Mouse (Mus musculus) cerebellum, adult 8-10 months (tissue): ENCODE results near the gene Agtpbp1.
"Not testable (repeated sequence)": the region's sequence is repeated elsewhere in the genome, so short reads cannot be mapped to it uniquely, and the experiment has no call there.

Source experiments
- DNase-seq: peaks from one replicate; pipeline ENCODE4 v3.0.0; 2022

Agtpbp1 gene

DNA sequence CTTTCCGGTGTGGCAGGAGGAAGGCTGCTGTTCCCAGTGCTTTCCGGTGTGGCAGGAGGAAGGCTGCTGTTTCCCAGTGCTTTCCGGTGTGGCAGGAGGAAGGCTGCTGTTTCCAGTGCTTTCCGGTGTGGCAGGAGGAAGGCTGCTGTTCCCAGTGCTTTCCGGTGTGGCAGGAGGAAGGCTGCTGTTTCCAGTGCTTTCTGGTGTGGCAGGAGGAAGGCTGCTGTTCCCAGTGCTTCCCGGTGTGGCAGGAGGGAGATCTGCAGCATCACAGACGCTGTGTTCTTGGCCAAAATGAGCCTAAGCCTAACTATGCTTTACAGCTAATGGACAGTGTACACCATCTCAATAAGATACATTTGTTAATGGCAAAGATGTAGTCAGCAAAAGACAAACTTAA, 107.1 kb downstream of the Agtpbp1 start:
- not testable (repeated sequence) for DNase-seq

DNA sequence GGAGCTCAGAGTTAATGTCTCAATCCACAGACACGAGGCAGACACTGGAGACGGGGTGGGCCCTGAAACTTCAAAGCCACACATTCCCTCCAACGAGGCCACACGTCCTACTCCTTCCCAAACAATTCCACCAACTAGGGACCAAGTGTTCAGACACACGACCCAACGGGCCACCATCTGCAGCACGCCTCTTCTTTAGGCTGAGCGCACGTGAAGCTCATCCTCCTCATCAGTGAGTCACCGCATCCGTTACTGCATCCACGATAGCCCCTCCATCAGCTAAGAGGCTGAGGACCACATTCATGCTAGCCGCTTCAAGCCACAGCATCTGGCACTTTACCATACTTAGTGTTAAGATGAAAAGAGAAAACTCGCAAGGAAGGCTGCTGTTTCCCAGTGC, 107.6 kb downstream of the Agtpbp1 start:
- no peak for DNase-seq

DNA sequence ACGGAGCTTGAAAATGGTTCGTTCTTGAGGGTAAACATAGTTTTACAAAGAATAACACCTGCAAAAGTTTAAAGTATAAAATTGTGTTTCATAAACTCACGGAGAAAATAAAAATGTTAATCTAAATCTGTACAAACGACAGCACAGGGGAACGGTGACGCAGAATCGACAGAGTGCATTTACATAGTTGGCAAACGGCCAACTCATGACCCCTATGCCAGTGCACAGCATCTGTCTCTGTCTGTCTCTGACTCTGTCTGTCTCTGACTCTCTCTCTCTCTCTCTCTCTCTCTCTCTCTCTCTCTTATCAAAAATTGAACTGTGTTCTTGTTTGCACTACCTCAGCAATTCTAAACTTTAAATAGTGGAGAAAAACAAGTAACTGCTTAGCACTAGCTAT, 110.1 kb downstream of the Agtpbp1 start:
- no peak for DNase-seq

DNA sequence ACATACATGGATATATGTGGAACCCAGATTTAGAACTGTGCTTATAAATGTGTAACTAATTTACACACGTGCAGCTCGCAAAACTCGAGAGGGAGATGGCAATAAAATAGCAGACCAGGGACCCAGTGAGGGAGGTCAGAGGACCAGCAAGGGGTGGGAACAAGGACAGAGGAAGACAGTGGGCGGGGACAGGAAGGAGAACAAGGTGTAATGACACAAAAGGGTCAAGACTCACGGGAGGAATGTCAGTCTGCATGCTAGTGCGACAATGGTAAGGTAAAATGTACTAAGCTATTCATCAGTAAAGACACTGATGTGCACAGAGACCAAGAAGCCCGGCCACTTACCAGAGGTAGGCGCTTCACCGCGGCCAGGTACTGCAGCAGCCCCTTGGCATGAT, 111.7 kb downstream of the Agtpbp1 start:
- no peak for DNase-seq

DNA sequence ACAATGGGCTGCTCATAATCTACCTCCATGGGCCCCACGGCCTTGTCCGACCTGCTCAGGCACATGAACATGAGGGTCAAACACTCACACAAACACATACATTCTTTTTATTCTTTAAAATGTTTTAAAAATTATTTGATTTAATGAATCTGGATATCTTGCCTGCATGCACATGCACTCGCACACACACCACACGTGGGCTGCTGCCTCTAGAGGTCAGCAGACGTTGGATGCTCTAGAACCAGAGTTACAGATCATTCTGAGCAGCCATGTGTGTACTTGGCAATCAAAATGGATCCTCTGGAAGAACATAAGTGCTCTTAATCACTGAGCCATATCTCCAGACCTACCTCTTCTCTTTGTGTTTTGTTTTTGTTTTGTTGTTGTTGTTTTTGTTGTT, 112.8 kb downstream of the Agtpbp1 start:
- no peak for DNase-seq

DNA sequence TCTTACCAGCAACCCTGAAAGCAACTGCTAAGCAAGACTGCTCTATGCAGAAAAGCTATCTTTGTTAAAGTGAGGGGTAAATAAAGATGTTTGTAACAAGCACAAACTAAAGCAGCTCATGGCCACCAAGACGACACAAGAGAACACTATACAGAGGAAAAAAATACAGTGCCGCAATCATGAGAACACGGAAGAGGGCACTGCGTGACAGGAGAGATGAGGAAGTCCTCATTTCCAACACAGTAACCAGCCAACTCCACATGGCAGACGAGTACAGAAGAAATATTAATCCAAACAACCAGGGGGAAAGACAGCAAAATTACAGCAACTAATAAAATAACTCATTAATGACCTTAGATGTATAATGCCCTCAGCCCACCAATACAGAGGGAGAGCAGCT, 115.3 kb downstream of the Agtpbp1 start:
- DNase-seq, result no peak

DNA sequence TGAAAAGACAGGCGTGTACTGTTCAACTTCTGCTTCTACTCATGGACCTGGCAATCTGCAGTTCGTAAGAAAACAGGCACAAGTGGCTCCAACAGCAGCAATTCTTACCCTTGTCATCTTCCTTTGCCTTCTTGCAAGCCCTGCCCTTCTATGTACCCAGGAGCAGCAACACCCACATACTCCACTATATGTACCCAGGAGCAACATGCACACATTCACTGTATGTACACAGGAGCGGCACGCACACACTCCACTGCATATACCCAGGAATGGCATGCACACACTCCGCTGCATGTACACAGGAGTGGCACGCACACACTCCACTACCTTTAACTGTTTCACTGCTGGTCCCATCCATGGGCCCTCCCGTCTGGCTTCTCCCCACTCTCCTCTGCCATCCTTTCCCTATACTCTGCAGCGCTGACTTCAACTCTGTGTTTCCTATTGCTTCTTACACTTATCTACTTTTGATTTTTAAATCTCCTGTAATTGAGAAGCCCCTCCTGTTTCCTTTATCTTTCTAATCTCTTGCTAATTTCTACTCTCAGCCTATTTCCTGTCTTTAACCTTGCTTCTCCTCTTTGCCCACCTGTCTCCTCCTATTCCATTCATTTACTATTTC, 116.7 kb downstream of the Agtpbp1 start:
- DNase-seq, result no peak

DNA sequence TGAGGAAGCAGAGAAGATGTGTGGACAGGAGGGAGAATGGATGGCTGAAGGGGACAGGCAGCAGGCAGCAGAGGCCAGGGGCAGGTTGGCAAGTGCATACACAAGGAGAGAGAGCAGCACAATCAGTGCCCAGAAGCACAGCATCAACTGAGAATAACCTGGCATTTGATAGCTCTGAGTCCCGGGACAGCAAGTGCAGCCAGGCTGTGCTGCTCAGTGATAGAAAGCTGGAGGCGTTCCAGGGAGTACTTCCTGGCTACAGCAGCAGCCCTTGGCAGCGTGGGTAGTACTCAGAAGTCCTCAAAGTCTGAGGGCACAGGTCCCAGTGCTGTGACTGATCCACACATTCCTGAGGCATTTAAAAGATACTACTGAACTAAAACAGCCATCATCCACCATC, 117.4 kb downstream of the Agtpbp1 start:
- peak; percentile 80 for DNase-seq

DNA sequence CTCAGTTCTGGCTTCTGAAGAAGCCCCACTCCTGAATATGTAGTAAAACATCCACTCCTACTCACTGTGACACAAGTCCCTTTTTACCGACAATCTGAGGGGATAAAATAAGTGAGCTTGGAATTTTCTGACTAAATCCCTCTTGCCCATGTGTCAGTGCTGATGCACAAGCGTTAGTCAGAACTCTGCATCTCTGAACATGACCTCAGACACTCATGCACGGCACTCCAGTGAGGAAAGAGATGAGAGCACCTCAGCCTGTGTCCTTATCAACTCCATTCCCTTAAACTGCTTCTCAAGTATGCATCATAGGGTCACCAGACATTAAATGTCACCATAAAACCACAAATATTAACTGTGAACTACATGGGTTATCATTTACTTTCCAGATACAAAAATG, 124.1 kb downstream of the Agtpbp1 start:
- DNase-seq, result no peak

DNA sequence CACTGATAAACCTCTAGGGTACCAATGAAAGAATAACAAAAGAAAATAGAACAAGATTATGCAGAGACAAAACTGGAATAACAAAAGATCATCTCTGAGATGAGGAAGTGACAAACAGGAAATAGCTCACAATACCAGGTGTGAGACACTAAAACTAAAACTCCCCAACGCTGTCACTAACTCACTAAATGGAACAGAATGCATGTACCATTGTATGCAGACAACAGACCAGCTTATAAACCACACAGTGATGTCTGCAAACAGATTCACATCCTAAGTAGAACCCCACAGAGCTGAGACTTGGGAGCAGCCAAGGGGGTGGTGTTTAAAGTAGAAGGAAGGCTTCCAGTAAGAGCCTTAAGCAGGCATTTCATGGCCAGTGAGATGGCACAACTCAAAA, 128.8 kb downstream of the Agtpbp1 start:
- no peak for DNase-seq

DNA sequence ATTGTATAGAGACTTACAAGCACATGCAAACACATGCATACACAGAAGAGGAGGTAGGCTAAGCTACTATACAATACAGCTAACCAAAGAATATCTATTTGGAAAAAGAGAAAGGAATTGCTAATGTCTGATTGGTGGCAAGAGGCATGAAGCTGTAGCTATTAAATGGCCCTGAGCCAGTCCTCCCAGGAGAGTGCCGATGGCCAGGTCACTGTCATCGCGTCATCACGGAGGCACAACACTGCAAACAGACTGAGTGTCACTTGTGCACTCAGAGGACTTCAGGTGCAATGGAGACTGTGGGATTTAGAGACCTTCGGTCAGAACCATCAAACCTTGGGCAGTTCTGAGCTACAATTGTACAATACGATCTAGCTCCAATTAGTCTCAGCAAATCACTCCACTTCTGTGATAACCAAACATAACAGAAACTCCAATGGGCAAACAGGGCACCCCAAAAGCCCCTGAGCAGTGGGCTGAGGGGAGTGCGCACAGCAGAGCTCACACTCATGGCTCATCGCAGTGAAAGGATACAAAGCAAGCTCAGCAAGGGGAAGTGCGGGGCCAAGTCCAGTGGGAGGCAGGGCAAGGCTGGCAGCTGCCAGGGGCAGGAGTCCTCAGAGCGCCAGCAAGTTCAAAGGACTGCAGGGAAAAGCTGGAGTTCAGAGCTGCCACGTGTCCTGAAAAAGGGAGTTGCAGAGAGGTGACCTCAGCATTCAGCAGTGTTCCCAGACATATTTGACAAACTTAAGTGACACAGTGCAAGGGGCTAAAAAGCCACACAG, 130.8 kb downstream of the Agtpbp1 start:
- peak; percentile 35 for DNase-seq

DNA sequence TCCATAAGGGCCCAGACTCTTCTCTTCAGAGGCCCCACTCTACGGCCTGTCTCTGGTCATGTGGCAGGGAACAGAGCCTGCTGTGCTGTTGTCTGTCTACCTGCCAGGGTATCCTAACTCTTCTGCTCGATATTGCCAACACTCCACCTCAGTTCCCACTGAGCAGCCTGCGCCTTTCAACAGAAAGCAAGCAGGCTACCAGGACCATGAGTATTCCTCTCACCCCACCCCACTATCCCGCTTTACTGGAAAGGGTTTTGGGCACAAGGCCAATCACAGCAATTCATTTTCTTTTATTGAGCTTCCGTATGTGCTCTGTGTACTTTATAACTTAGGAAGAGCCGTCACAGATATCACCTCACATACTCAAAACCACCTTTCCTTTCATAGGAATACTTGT, 131.4 kb downstream of the Agtpbp1 start:
- peak; percentile 37 for DNase-seq

DNA sequence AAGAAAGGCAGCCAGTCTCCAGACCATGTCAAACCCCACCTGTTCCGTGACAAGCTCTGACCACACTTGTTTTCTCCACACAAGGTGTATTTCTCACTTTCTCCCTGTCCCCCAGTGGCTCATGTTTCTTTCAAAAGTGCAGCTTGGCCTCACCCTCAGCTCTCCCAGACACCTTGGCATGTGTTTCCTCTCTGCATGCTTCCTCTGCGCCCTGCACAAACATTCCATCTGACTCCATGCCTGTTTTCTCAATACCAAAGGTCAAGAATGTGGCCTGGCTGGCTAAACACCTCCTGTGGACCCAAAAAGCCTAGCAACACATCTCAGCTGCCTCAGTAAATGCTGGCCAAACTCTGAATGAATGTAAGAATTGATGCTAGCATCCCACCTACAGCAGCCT, 132.0 kb downstream of the Agtpbp1 start:
- no peak for DNase-seq

DNA sequence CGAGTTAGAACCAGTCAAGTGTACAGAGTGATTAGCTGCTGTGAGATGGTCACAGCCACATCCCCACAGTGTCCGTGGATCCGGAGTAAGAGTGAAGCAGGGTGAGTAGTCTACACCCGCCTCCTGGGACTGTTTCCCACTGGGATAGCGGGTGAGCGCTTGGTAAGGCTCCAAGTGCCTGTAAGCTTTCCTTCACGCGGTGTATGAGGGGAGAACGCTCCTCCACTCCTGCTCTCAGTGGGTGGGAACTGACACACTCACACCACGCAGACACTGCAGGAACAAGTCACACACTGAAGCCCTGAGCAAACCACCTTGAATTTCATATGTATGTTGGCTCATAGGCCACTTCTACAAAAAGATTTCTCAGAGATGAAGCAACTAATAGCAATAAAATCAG, 134.2 kb downstream of the Agtpbp1 start:
- no peak for DNase-seq

DNA sequence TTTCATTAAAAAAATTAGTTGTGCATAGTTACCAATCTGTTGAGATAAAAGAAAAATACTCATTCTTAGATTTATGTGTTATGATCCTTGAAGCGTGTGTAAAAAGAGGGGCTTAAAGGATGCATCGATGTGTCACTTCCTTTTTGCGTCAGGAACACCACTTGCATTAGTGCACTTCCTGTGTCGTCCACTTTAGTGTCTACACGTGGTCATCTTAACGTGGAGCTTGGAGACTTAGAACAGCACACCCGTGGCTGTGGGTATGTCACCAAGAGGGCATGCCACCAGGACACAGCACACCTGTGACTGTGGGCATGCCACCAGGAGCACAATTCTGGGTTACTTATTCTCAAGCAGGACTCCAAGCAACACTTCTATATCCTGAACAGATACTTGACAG, 137.9 kb downstream of the Agtpbp1 start:
- no peak for DNase-seq

DNA sequence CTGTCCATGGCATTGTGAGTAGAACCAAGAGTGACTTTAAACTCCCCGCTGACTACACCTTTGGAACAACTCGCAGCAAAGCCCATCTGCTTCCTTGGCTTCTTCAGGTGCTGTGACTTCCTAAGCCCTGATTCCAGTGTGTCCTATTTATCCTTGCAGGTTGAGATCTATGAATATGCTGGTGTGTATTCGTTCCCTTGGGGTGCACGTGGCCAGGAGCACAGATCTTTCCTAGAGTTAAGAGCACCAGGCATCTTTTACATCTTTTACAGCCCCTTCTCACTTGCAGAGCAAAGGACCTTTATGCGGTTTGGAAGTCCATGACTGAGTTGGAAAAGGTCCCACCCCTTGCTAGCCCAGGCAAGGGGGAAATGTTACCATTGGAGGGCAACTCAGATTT, 139.8 kb downstream of the Agtpbp1 start:
- DNase-seq, result peak; percentile 51

DNA sequence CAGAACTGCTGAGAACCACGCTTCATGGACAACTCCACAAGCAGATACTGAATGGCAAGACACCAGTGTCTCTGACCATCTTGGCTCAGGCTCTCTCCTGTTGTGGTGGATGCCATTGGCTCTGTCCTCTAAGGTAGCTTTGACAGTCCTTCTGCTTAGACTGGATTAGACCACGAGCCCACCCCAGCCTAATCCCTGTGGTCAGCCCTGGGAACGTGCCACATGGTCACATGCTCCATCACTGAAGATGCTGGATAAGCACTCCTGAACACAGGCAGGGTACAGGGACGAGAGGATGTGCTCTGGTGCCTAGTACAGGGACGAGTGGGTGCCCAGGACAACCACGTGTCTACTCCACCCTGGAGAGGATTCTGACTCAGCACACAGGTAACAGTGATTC, 140.7 kb downstream of the Agtpbp1 start:
- DNase-seq, result peak; percentile 33

DNA sequence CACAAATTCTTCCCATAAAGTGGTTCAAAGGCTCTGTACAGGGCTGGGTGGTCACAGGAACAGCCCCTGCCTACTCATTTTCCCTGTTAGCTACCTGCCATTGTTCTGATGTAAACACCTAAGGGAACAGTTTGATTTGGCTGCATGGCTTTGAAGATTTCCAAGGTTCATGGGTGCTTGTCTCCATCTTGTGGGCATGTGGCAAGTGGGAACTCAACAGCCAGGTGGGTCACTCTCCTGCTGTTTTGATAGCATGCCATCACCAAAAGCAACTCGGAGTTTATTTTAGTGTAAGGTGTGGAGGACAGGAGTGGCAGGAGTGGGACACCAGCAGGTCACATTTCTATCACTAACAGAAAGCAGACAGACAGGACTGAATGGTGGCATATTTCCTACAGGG, 145.3 kb downstream of the Agtpbp1 start:
- DNase-seq, result no peak

DNA sequence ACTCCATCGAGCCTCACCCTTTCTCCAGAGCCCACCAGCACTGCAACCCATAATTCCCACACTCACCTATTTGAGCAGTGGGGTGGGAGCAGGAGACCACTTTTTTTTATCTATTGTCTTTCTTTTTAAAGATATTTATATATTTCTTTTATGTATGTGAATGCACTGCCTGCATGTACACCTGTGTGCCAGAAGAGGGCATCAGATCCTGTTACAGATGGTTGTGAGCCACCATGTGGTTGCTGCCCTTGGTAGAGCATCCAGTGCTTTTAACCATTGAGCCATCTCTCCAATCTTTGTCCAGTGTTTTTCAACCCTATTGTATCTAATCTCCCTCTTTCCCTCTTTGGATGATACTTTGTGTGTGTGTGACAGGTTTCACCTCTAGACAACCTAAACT, 150.5 kb downstream of the Agtpbp1 start:
- DNase-seq, result no peak

DNA sequence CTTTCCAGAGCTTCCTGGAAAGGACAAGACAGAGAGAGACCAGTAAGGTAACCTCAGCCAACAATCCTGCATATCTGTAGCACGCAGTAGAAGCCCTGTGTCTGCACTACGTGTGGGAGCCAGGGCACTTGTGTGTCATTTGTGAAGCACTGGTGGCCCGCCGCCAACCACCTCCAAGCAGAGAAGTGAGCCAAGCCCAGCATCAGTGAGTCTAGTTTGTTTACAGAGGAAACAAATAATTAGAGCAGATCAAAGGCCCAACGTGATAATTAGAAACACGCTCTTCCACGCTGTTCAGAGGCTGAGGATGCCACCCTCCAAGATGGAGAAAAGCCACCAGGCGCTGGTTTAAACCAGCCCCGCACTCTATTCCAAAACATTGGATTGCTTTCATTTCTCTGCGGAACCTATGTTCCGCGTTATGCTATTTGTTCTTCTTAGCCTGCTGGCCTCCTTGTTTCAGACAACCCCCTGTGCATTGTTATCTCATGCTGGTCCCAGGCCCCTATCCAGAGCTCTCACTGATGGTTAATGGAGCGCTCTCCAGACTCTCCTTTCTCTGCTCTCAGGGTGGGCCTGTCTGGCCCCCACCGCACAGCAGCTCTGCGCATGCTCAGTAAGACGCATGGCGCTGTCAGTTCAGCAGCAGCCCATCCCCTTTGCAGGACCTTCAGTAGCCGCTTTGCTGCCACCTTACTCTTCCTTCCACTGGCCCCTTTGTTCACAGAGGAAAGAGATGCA, 153.7 kb downstream of the Agtpbp1 start:
- peak; percentile 70 for DNase-seq

DNA sequence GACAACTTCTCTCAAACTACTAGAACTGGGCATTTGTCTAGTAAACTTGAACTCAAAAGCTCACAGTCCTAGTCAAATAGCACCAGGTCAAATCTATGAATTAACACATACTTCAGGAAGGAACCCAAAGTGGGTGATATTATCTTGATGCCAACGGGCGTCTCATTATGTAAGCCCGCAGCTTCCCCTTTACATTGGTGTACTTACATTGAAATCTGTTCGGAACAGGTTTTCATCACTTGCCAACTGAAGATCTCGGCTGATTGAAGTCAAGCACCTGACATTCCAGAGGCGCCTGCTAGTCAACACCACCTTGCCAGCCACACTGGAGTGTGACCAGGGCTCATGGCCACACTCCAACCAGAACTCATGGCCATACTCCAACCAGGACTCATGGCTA, 155.7 kb downstream of the Agtpbp1 start:
- no peak for DNase-seq

DNA sequence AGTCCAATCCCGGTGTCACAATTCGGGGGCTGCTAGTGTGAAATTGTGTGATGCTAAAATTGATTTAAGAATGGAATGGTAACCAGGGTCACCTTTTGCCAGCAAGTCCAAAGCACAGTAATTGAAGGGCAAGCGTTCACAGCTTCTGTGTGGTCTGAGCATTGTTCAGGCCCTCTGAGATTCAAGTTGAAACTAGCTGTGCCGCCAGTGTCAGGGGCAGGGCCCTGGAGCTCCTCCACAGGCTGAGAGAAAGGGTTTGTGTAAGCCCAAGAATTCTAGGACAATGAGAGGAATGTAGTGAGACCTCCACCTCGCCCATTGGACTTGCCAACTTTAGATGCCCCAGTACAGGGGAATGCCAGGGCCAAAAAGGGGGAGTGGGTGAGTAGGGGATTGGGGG, 161.2 kb downstream of the Agtpbp1 start:
- DNase-seq, result no peak

DNA sequence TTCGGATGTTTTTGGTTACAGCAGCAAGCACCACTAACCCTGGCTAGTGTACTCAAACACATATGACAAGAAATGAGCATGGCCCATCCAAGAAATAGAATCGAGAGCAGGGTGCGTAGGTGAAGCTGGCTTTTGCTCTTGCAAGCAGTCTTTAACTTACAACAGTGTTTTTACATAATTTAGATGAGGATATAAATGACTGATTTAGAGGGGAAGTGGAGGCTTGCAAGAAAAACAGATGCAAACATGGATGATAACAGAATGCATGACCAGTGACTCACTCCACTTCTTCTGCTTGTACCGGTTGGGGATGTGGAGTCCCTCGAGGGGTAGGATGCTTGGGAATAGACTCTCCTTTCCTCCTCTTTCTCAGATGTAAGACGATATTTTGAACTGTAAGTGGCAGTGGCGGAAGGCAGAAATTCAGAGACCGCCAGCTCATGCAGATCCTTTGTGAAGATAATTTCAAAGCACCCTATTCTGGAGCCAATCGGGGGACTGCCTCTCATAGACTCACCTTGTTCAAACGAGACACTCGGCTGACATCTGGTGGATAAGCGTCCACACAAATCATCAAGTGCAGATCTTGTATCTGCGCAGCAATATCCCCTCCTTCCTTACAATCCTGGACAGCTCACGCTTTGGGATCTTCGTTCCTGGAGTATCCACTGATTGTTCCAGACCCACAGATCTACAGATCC, 168.3 kb downstream of the Agtpbp1 start:
- no peak for DNase-seq

DNA sequence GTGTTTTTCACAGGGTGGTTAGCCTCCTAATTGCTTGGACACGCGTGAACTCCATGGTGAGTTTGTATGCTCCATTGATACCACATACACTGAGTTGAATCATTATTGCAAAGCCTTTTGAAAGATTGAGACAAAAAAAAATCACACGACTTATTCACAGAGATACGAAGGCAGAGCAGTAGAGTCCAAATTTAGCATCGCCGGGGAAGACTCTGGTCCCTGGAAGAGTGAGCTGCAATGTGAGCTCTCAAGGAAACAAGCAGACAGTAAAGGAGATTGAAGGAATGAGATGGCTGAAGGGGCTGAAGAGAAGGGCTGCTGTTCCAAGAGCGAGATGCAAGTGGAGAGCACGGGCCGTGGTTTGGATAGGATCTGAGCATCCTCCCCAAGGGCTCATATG, 171.1 kb downstream of the Agtpbp1 start:
- no peak for DNase-seq
